Mouse (Mus musculus) CH12.LX (cell line): ENCODE data around the gene Babam2. TPM values are rescaled to one million over a fixed set of nuclear protein-coding genes. Genes with fewer than 3 reads are reported as not detected.

ENCODE experiments used
- DNase-seq: peaks from one replicate; pipeline ENCODE4 v3.0.0-alpha.2; 2013; ENCODE audit errors: extremely low read depth
- H3K27ac ChIP-seq: 2 replicates; pipeline ENCODE4 v1.5.1; 2012; ENCODE audit warnings: low read depth, mild to moderate bottlenecking, control low read depth, moderate library complexity; ENCODE audit not compliant: insufficient read depth
- H3K27me3 ChIP-seq: replicated peaks from 2 replicates; pipeline ENCODE3; 2012; ENCODE audit warnings: inconsistent platforms
- H3K36me3 ChIP-seq, 2 experiments: replicated peaks in 1 of 2; 2 replicates each; pipeline versions ENCODE3 to v1.6.1; 2012; ENCODE audit warnings: inconsistent platforms in 1 of 2, low read length in 1 of 2, mild to moderate bottlenecking in 1 of 2, mixed read lengths in 1 of 2, moderate library complexity in 1 of 2; ENCODE audit not compliant: control insufficient read depth in 1 of 2, insufficient read depth in 1 of 2
- H3K4me1 ChIP-seq, 2 experiments: 2 replicates each; pipeline ENCODE4 v1.6.1; 2012; ENCODE audit warnings: inconsistent platforms in 1 of 2, moderate library complexity in 1 of 2; ENCODE audit not compliant: insufficient read depth in 2 of 2, control insufficient read depth in 1 of 2
- H3K4me2 ChIP-seq: 2 replicates; pipeline ENCODE4 v1.6.1; 2012; ENCODE audit warnings: low read depth, mild to moderate bottlenecking, control low read depth; ENCODE audit not compliant: poor library complexity, insufficient read depth, severe bottlenecking
- H3K4me3 ChIP-seq, 3 experiments: fragments of 150-350 bp in 1 of 3; sonication (generic) in 1 of 3; replicated peaks in 1 of 3; 2 replicates each; pipeline versions ENCODE3 to v1.5.1; 2011 to 2012; ENCODE audit warnings: low read depth in 2 of 3, low read length in 2 of 3, mild to moderate bottlenecking in 2 of 3, moderate library complexity in 2 of 3, control low read depth in 1 of 3, improper control_type of control experiment in 1 of 3, inconsistent platforms in 1 of 3, mixed read lengths in 1 of 3; ENCODE audit not compliant: poor library complexity in 1 of 3
- H3K79me2 ChIP-seq: replicated peaks from 2 replicates; pipeline ENCODE4 v1.6.1; 2012; ENCODE audit warnings: mild to moderate bottlenecking, moderate library complexity; ENCODE audit not compliant: control insufficient read depth, poor library complexity, insufficient read depth, severe bottlenecking; ENCODE audit errors: extremely low read depth
- H3K9ac ChIP-seq: 2 replicates; pipeline ENCODE4 v1.6.1; 2012; ENCODE audit warnings: low read depth, mild to moderate bottlenecking, control low read depth, moderate library complexity; ENCODE audit not compliant: insufficient read depth
- H3K9me3 ChIP-seq: replicated peaks from 2 replicates; pipeline ENCODE3; 2012; ENCODE audit warnings: low read length, inconsistent platforms, mixed read lengths
- CTCF ChIP-seq, 2 experiments: IDR thresholded peaks in 1 of 2; conservative IDR thresholded peaks in 1 of 2; 2 replicates each; pipeline ENCODE4 v1.5.1; 2011 to 2012; ENCODE audit warnings: low read depth in 2 of 2, low read length in 2 of 2, improper control_type of control experiment in 1 of 2, inconsistent platforms in 1 of 2, mild to moderate bottlenecking in 1 of 2, moderate library complexity in 1 of 2
- ELF1 ChIP-seq: IDR thresholded peaks from 2 replicates; pipeline ENCODE4 v1.6.1; 2014; ENCODE audit warnings: low read depth, mild to moderate bottlenecking, inconsistent platforms, low read length, improper control_type of control experiment
- EP300 ChIP-seq: IDR thresholded peaks from 2 replicates; pipeline ENCODE4 v1.6.1; 2011; ENCODE audit warnings: low read length, improper control_type of control experiment
- HCFC1 ChIP-seq: IDR thresholded peaks from 2 replicates; pipeline ENCODE4 v1.6.1; 2012; ENCODE audit warnings: low read depth, mild to moderate bottlenecking, inconsistent platforms, low read length, improper control_type of control experiment
- IRF4 ChIP-seq: IDR thresholded peaks from 2 replicates; pipeline ENCODE4 v1.6.1; 2014; ENCODE audit warnings: low read depth, mild to moderate bottlenecking, inconsistent platforms, low read length, improper control_type of control experiment
- KAT2A ChIP-seq: IDR thresholded peaks from 2 replicates; pipeline ENCODE4 v1.6.1; 2012; ENCODE audit warnings: low read length, improper control_type of control experiment, inconsistent platforms; ENCODE audit not compliant: insufficient replicate concordance
- MAFK ChIP-seq: IDR thresholded peaks from 2 replicates; pipeline ENCODE4 v1.6.1; 2011; ENCODE audit warnings: low read length, improper control_type of control experiment; ENCODE audit not compliant: insufficient replicate concordance
- MEF2A ChIP-seq: IDR thresholded peaks from 2 replicates; pipeline ENCODE4 v1.6.1; 2014; ENCODE audit warnings: low read depth, mild to moderate bottlenecking, inconsistent platforms, low read length, improper control_type of control experiment, borderline replicate concordance
- MXI1 ChIP-seq: IDR thresholded peaks from 2 replicates; pipeline ENCODE4 v1.6.1; 2011; ENCODE audit warnings: mild to moderate bottlenecking, low read depth, low read length, improper control_type of control experiment
- MYC ChIP-seq: IDR thresholded peaks from 2 replicates; pipeline ENCODE4 v1.6.1; 2011; ENCODE audit warnings: low read depth, mild to moderate bottlenecking, improper control_type of control experiment, low read length
- NELFE ChIP-seq: IDR thresholded peaks from 2 replicates; pipeline ENCODE4 v1.6.1; 2011; ENCODE audit warnings: low read depth, low read length, improper control_type of control experiment
- PAX5 ChIP-seq: IDR thresholded peaks from 2 replicates; pipeline ENCODE4 v1.6.1; 2012; ENCODE audit warnings: low read length, inconsistent platforms, mixed read lengths
- POLR2A ChIP-seq: IDR thresholded peaks from 2 replicates; pipeline ENCODE4 v1.6.1; 2011; ENCODE audit warnings: low read depth, mild to moderate bottlenecking, improper control_type of control experiment, low read length
- SIN3A ChIP-seq: IDR thresholded peaks from 2 replicates; pipeline ENCODE4 v1.6.1; 2012; ENCODE audit warnings: low read length, improper control_type of control experiment, inconsistent platforms
- TBP ChIP-seq: conservative IDR thresholded peaks from 2 replicates; pipeline ENCODE4 v1.6.1; 2011; ENCODE audit warnings: low read depth, low read length, improper control_type of control experiment
- TCF12 ChIP-seq: IDR thresholded peaks from 2 replicates; pipeline ENCODE4 v1.6.1; 2014; ENCODE audit warnings: low read depth, mild to moderate bottlenecking, inconsistent platforms, low read length, improper control_type of control experiment
- USF2 ChIP-seq: conservative IDR thresholded peaks from 2 replicates; pipeline ENCODE4 v1.6.1; 2011; ENCODE audit warnings: low read depth, low read length, improper control_type of control experiment
- dilution Hi-C: fragments of 300-500 bp; cut with MboI; formaldehyde crosslinking; loops from 2 replicates; pipeline ENCODE4 v1.14.3; 2020; ENCODE audit warnings: low sequenced_read_pairs; ENCODE audit not compliant: extremely low pct_unique_long_range_greater_than_20kb, extremely low pct_ligation_motif_present
- in situ Hi-C: fragments of 300-500 bp; cut with MboI; formaldehyde crosslinking; loops from 3 replicates; pipeline ENCODE4 v1.14.3; 2019; ENCODE audit warnings: low sequenced_read_pairs, low pct_ligation_motif_present, low pct_unique_long_range_greater_than_20kb, mixed read lengths
- polyA plus RNA-seq: library from polyadenylated mRNA; unstranded; fragments of >175 nt; gene quantifications from 2 replicates; pipeline ENCODE4 v1.2.1, GENCODE M21; 2012; ENCODE audit warnings: low read depth; ENCODE audit not compliant: insufficient read length
- total RNA-seq, 2 experiments: library from RNA; depleted of rRNA; stranded (reverse); fragments of 300-350 nt in 1 of 2; fragments of >200 nt in 1 of 2; gene quantifications; 2 replicates each; pipeline ENCODE4 v1.2.3; 2012 to 2014

The Babam2 gene
- total and polyA plus RNA-seq, 3 experiments, result 38.2 to 78.0 (median 39.8) TPM

DNA sequence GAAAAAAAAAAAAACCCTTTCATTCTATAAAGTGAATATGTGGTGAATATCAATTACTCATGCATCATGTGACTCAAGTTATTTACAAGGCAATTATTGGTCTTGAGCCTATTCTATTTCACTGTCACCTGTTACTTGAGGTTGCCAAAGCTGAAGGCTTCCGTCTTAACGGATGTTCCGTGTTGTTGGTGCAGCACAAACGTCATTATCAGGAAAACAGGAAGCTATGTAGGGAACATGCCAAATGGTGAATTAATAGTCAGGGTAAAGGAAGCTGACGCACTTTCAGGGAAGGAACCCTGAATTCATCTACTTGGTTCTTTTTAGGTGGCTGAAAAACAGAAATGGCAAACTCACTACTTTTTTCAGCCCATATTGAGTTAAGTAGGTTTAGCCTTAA is 30.0 kb downstream of the Babam2 start:
- no peaks in the 10 kb centered on the region for H3K27me3 ChIP-seq
- peaks cover 0 to 21% of the 10 kb centered on the region in 2 experiments for H3K36me3 ChIP-seq
- no peak for DNase-seq
- H3K27ac ChIP-seq, result no peak overlapping the region
- no peaks in the 10 kb centered on the region for H3K79me2 ChIP-seq
- H3K4me3 ChIP-seq, result no peak overlapping the region
- dilution Hi-C loops, result no loop called here
- peaks cover 0 to 8% of the 10 kb centered on the region in 2 experiments; a peak in 1 of 4 replicates for H3K4me1 ChIP-seq
- H3K9me3 ChIP-seq, result no peaks in the 10 kb centered on the region
- no peak for TF ChIP-seq TBP
- no peak for TF ChIP-seq MAFK
- TF ChIP-seq ELF1, result no peak
- TF ChIP-seq, all 38 proteins: peak for 0
- in situ Hi-C loops, result no loop called here
- Histone ChIP-seq H3K9ac (no peak overlapping the region), H3K4me2 (no peak overlapping the region)

DNA sequence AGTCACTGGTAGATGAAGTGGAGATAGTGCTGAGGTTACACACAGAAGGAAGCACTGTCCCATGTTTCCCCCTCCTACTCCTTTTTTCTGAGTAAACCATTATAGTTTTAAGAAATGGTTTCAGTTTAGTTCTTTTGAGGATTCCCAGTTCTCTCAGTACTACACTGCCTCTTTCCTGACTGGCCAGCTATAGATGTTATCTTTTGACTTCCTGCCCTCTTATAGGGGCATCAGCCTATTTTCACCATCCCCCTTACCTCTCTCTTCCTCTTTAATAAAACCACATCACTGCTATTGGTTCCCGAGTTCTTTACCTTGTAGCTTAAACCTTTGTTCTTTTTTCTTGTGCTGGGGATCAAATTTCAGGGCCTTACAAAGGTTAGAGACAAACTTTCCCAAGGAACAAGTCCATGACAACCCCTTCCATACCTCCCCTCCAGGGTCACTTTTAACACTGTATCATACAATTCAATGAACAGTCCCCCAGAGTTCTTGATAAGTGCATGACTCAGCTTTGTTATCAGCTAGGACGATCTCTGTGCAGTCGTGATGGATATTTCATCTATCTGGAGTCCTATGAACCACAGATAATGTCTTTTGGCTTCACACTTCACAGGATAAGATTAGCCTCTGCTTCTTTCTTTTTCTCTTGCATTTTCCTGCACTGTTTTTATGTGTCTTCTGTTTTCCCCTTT is 35.3 kb downstream of the Babam2 start:
- H3K4me1 ChIP-seq, result peaks cover 0 to 13% of the 10 kb centered on the region in 2 experiments; a peak in 1 of 4 replicates
- in situ Hi-C loops (no loop called here), dilution Hi-C loops (no loop called here)
- H3K9ac ChIP-seq, result no peak overlapping the region
- H3K36me3 ChIP-seq, result peaks cover 0 to 22% of the 10 kb centered on the region in 2 experiments
- H3K79me2 ChIP-seq, result no peaks in the 10 kb centered on the region
- DNase-seq, result no peak
- TF ChIP-seq HCFC1, result no peak
- no peak for TF ChIP-seq CTCF (conservative IDR thresholded peaks at IDR 0.05 in 1 of 2, IDR thresholded peaks at IDR 0.05 in 1 of 2; ENCODE audit: low read depth in 2 of 2, low read length in 2 of 2)
- TF ChIP-seq USF2, result no peak
- no peak for TF ChIP-seq POLR2A
- no peak for TF ChIP-seq SIN3A
- TF ChIP-seq MYC, result no peak
- no peak for TF ChIP-seq IRF4
- TF ChIP-seq EP300, result no peak
- no peak for TF ChIP-seq MAFK
- TF ChIP-seq MXI1, result no peak
- no peak for TF ChIP-seq TBP
- TF ChIP-seq ELF1, result no peak
- no peak for TF ChIP-seq KAT2A
- no peak for TF ChIP-seq TCF12
- TF ChIP-seq NELFE, result no peak
- H3K9me3 ChIP-seq, result no peaks in the 10 kb centered on the region
- no peak overlapping the region for H3K4me2 ChIP-seq
- H3K27me3 ChIP-seq, result no peaks in the 10 kb centered on the region
- H3K4me3 ChIP-seq, result no peak overlapping the region
- H3K27ac ChIP-seq, result no peak overlapping the region

DNA sequence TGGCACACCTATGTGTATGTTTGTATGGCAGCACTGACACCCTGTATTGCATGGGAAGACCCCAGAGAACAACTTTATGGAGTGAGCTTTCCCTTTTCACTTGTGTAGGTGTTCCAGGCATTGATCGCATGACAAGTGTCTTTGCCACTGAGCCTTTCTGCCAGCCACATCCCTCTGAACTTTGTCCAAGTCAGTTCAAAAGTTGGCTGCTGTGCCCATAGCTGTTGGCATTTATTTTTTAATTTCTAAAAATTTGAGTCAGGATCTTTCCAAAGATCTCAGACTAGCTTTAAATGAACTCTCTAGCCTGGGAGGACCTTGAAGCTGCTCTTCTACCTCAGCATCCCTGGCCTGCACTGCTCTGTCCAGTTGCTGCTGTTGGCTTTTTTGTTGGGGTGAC is 44.4 kb downstream of the Babam2 start:
- H3K4me1 ChIP-seq, result no peaks in the 10 kb centered on the region
- no peak overlapping the region for H3K4me2 ChIP-seq
- no peak overlapping the region for H3K4me3 ChIP-seq
- no peak overlapping the region for H3K27ac ChIP-seq
- no peak for DNase-seq
- dilution Hi-C loops (no loop called here), in situ Hi-C loops (no loop called here)
- H3K9ac ChIP-seq, result no peak overlapping the region
- no peaks in the 10 kb centered on the region for H3K79me2 ChIP-seq
- H3K36me3 ChIP-seq, result no peaks in the 10 kb centered on the region
- H3K9me3 ChIP-seq, result no peaks in the 10 kb centered on the region
- no peaks in the 10 kb centered on the region for H3K27me3 ChIP-seq
- TF ChIP-seq ELF1, result no peak
- TF ChIP-seq MEF2A, result no peak
- TF ChIP-seq CTCF (conservative IDR thresholded peaks at IDR 0.05 in 1 of 2, IDR thresholded peaks at IDR 0.05 in 1 of 2; ENCODE audit: low read depth in 2 of 2, low read length in 2 of 2), result no peak
- TF ChIP-seq PAX5, result no peak
- no peak for TF ChIP-seq MAFK
- no peak for TF ChIP-seq MYC
